Mouse (Mus musculus): ENCODE results near the gene Pigq.

DNA sequence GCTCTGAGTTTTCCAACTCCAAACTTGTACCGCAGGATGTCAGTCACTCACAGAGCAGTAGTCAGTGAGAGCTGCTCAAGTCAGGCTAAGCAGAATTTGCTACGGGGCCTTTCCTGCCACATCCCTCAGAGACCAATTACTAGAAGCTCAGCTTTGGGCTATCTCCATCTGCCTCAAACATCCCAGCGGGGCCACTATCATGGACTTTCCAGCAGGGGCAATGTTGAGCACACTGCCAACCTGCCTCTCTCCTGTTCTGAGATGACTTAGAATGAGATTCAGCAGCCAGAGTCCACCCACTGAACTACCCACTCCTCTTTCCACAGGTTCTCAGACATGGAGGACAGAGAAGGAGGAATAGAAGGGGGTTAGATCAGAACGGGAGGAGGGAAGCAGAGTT is 59.1 kb downstream of the Pigq start:
- TF ChIP-seq CTCF (IDR thresholded peaks at IDR 0.05; ENCODE audit: extremely low read depth, insufficient read depth, low read length) (peak; percentile 43), POLR2A (IDR thresholded peaks at IDR 0.05; ENCODE audit: extremely low read depth, insufficient read depth, low read length) (no peak)
